Mouse (Mus musculus): Measurements from ENCODE around the gene Aplp2. TPM values are rescaled to one million over a fixed set of nuclear protein-coding genes. Genes with fewer than 3 reads are reported as not detected.
A peak's percentile ranks its signal among the peaks of the same experiment; 100 is the strongest.

Gene Aplp2
- total RNA-seq (2022), result 100 to 1,000 TPM; 531 to 605 (median 581) TPM

GRCm38 (mm10) chr9:31211690-31212499, at the start of gene Aplp2:
TSS of gene Aplp2 (minus strand) at chr9:31211815.
- DNase-seq (ENCODE audit: low spot score in 2 of 2), result peak; percentile 98

GRCm38 (mm10) chr9:31260219-31260618, 48.6 kb upstream of the Aplp2 start:
- no peak for DNase-seq (ENCODE audit: low spot score in 2 of 2)

GRCm38 (mm10) chr9:31258237-31258636, 46.6 kb upstream of the Aplp2 start:
- DNase-seq (ENCODE audit: low spot score in 2 of 2), result no peak

GRCm38 (mm10) chr9:31255953-31256352, 44.3 kb upstream of the Aplp2 start:
- DNase-seq (ENCODE audit: low spot score in 2 of 2), result no peak

- no peak for DNase-seq (ENCODE audit: low spot score in 2 of 2)
These were observed 43.0 kb upstream of the Aplp2 start for GRCm38 (mm10) chr9:31254697-31255004.

- no peak for DNase-seq (ENCODE audit: low spot score in 2 of 2)
These were observed 42.5 kb upstream of the Aplp2 start for GRCm38 (mm10) chr9:31253866-31254696.

- DNase-seq (ENCODE audit: low spot score in 2 of 2), result no peak
These were observed 41.7 kb upstream of the Aplp2 start for GRCm38 (mm10) chr9:31253311-31253734.

GRCm38 (mm10) chr9:31252182-31252799, 40.7 kb upstream of the Aplp2 start:
- no peak for DNase-seq (ENCODE audit: low spot score in 2 of 2)

- DNase-seq (ENCODE audit: low spot score in 2 of 2), result no peak
These were observed 36.0 kb upstream of the Aplp2 start for GRCm38 (mm10) chr9:31247447-31248220.

- DNase-seq (ENCODE audit: low spot score in 2 of 2), result no peak
These were observed 34.8 kb upstream of the Aplp2 start for GRCm38 (mm10) chr9:31246421-31246820.

- DNase-seq (ENCODE audit: low spot score in 2 of 2), result no peak
These were observed 33.4 kb upstream of the Aplp2 start for GRCm38 (mm10) chr9:31245006-31245405.

GRCm38 (mm10) chr9:31243939-31244333, 32.3 kb upstream of the Aplp2 start:
- DNase-seq (ENCODE audit: low spot score in 2 of 2), result no peak

- DNase-seq (ENCODE audit: low spot score in 2 of 2), result no peak
These were observed 31.8 kb upstream of the Aplp2 start for GRCm38 (mm10) chr9:31243306-31243938.

- DNase-seq (ENCODE audit: low spot score in 2 of 2), result no peak
These were observed 29.6 kb upstream of the Aplp2 start for GRCm38 (mm10) chr9:31241208-31241699.

GRCm38 (mm10) chr9:31240522-31241207, 29.1 kb upstream of the Aplp2 start:
- no peak for DNase-seq (ENCODE audit: low spot score in 2 of 2)

- no peak for DNase-seq (ENCODE audit: low spot score in 2 of 2)
These were observed 27.9 kb upstream of the Aplp2 start for GRCm38 (mm10) chr9:31239551-31239950.

- no peak for DNase-seq (ENCODE audit: low spot score in 2 of 2)
These were observed 26.9 kb upstream of the Aplp2 start for GRCm38 (mm10) chr9:31238526-31238925.

GRCm38 (mm10) chr9:31236079-31236478, 24.5 kb upstream of the Aplp2 start:
- no peak for DNase-seq (ENCODE audit: low spot score in 2 of 2)

- DNase-seq (ENCODE audit: low spot score in 2 of 2), result no peak
These were observed 23.9 kb upstream of the Aplp2 start for GRCm38 (mm10) chr9:31235489-31235888.

- DNase-seq (ENCODE audit: low spot score in 2 of 2), result no peak
These were observed 23.4 kb upstream of the Aplp2 start for GRCm38 (mm10) chr9:31235030-31235429.

Data from left cerebral cortex, adult 8-10 months (tissue).